Mouse (Mus musculus) liver, adult 2 months (tissue): ENCODE results near the gene Abi3. TPM values are rescaled to one million over a fixed set of nuclear protein-coding genes. Genes with fewer than 3 reads are reported as not detected.
A peak's percentile ranks its signal among the peaks of the same experiment; 100 is the strongest.

Source experiments
- DNase-seq: peaks from one replicate; pipeline ENCODE4 v3.0.0-alpha.2; 2011; ENCODE audit warnings: low read depth, low spot score; ENCODE audit errors: extremely low read depth
- H3K27ac ChIP-seq: fragments of 200-500 bp; replicated peaks from 2 replicates; pipeline ENCODE4 v1.5.1; 2012; ENCODE audit warnings: low read depth, mild to moderate bottlenecking, control low read depth, inconsistent platforms, low read length; ENCODE audit not compliant: insufficient read depth
- H3K27me3 ChIP-seq: fragments of 200-500 bp; 2 replicates; pipeline ENCODE4 v1.6.1; 2012; ENCODE audit warnings: mild to moderate bottlenecking, moderate library complexity, low read length, inconsistent platforms; ENCODE audit not compliant: control insufficient read depth, insufficient read depth
- H3K36me3 ChIP-seq: fragments of 200-500 bp; 2 replicates; pipeline ENCODE4 v1.6.1; 2012; ENCODE audit warnings: low read length, inconsistent platforms; ENCODE audit not compliant: control insufficient read depth, insufficient read depth
- H3K4me1 ChIP-seq: fragments of 200-500 bp; 2 replicates; pipeline ENCODE4 v1.6.1; 2011; ENCODE audit warnings: low read length; ENCODE audit not compliant: control insufficient read depth, insufficient read depth
- H3K4me3 ChIP-seq: fragments of 200-500 bp; 2 replicates; pipeline ENCODE4 v1.5.1; 2011; ENCODE audit warnings: low read depth, mild to moderate bottlenecking, control low read depth, low read length, moderate library complexity; ENCODE audit not compliant: insufficient read depth
- H3K79me2 ChIP-seq: fragments of 200-500 bp; 2 replicates; pipeline ENCODE4 v1.6.1; 2012; ENCODE audit warnings: inconsistent platforms, mild to moderate bottlenecking, low read length, moderate library complexity; ENCODE audit not compliant: control insufficient read depth, insufficient read depth
- H3K9ac ChIP-seq: fragments of 200-500 bp; 2 replicates; pipeline ENCODE4 v1.6.1; 2012; ENCODE audit warnings: low read depth, mild to moderate bottlenecking, control low read depth, inconsistent platforms, low read length
- CTCF ChIP-seq: fragments of 200-500 bp; IDR thresholded peaks from 2 replicates; pipeline ENCODE4 v1.5.1; 2011; ENCODE audit warnings: low read depth, low read length, control low read depth
- POLR2A ChIP-seq: fragments of 200-500 bp; IDR thresholded peaks from 2 replicates; pipeline ENCODE4 v1.6.1; 2011; ENCODE audit warnings: low read length, control low read depth; ENCODE audit not compliant: insufficient read depth; ENCODE audit errors: extremely low read depth
- WGBS: fragments of 180-500 bp; shearing (Covaris S2); methylation state at CpG from one replicate; pipeline ENCODE4 v1.1.7; 2018; 5-methylcytosine and 5-hydroxymethylcytosine counted together
- polyA plus RNA-seq: library from polyadenylated mRNA; depleted of rRNA; stranded (reverse); fragments of >200 nt; gene quantifications from 2 replicates; pipeline ENCODE4 v1.2.3, GENCODE M21; 2012
- total RNA-seq: library from RNA; depleted of rRNA; stranded (reverse); fragments of >200 nt; gene quantifications from 2 replicates; pipeline ENCODE4 v1.2.3, GENCODE M21; 2014

Gene Abi3
- total and polyA plus RNA-seq, 2 experiments, result 1.1 to 11.7 TPM

- peaks cover 20% of the 10 kb centered on the region for H3K4me1 ChIP-seq
- peak; percentile 96 for DNase-seq
- H3K79me2 ChIP-seq, result no peaks in the 10 kb centered on the region
Measured at GRCm38 (mm10) chr11:95821511-95821910, 20.8 kb downstream of the Abi3 start.

GRCm38 (mm10) chr11:95819138-95819537, 23.1 kb downstream of the Abi3 start:
- no peak overlapping the region for H3K9ac ChIP-seq
- H3K27me3 ChIP-seq, result no peaks in the 10 kb centered on the region
- peaks cover 21% of the 10 kb centered on the region for H3K4me1 ChIP-seq
- no peaks in the 10 kb centered on the region for H3K79me2 ChIP-seq
- WGBS, result 92% methylated on average over 8 of the region's 8 CpGs
- TF ChIP-seq POLR2A (no peak), CTCF (no peak)
- no peak overlapping the region for H3K4me3 ChIP-seq
- peak; percentile 26 for DNase-seq
- H3K27ac ChIP-seq, result no peak overlapping the region
- H3K36me3 ChIP-seq, result no peaks in the 10 kb centered on the region

More at GRCm38 (mm10) chr11:95821511-95821910, 20.8 kb downstream of the Abi3 start:
- WGBS, result 18% methylated on average over 3 of the region's 3 CpGs
- no peak for TF ChIP-seq CTCF
- TF ChIP-seq POLR2A, result no peak
- Histone ChIP-seq H3K36me3 (no peaks in the 10 kb centered on the region), H3K4me3 (no peak overlapping the region), H3K9ac (no peak overlapping the region), H3K27me3 (no peaks in the 10 kb centered on the region), H3K27ac (no peak overlapping the region)

GRCm38 (mm10) chr11:95815412-95815811, 26.9 kb downstream of the Abi3 start:
- 44% methylated on average over 9 of the region's 9 CpGs for WGBS
- DNase-seq, result peak; percentile 81
- Histone ChIP-seq H3K4me1 (peaks cover 4% of the 10 kb centered on the region; the same call in 1 of the 2 replicates), H3K27ac (no peak overlapping the region), H3K36me3 (no peaks in the 10 kb centered on the region), H3K27me3 (no peaks in the 10 kb centered on the region), H3K9ac (no peak overlapping the region), H3K4me3 (no peak overlapping the region), H3K79me2 (no peaks in the 10 kb centered on the region)
- TF ChIP-seq CTCF (no peak), POLR2A (no peak)

- no peak for TF ChIP-seq POLR2A
- no peak for TF ChIP-seq CTCF
- H3K4me1 ChIP-seq, result peaks cover 4% of the 10 kb centered on the region; the same call in 1 of the 2 replicates
- DNase-seq, result no peak
- no peaks in the 10 kb centered on the region for H3K36me3 ChIP-seq
- H3K9ac ChIP-seq, result no peak overlapping the region
- H3K4me3 ChIP-seq, result no peak overlapping the region
- H3K79me2 ChIP-seq, result no peaks in the 10 kb centered on the region
- no peak overlapping the region for H3K27ac ChIP-seq
- H3K27me3 ChIP-seq, result no peaks in the 10 kb centered on the region
- 77% methylated on average over 5 of the region's 5 CpGs for WGBS
Measured at GRCm38 (mm10) chr11:95814857-95815256, 27.4 kb downstream of the Abi3 start.

- Histone ChIP-seq H3K9ac (no peak overlapping the region), H3K79me2 (no peaks in the 10 kb centered on the region), H3K4me1 (peaks cover 4% of the 10 kb centered on the region; the same call in 1 of the 2 replicates), H3K4me3 (no peak overlapping the region), H3K27ac (no peak overlapping the region), H3K27me3 (no peaks in the 10 kb centered on the region), H3K36me3 (no peaks in the 10 kb centered on the region)
- TF ChIP-seq POLR2A (no peak), CTCF (no peak)
- 98% methylated on average over 2 of the region's 2 CpGs for WGBS
- no peak for DNase-seq
Measured at GRCm38 (mm10) chr11:95814101-95814500, 28.2 kb downstream of the Abi3 start.

GRCm38 (mm10) chr11:95812224-95812623, 30.1 kb downstream of the Abi3 start:
- peaks cover 4% of the 10 kb centered on the region; the same call in 1 of the 2 replicates for H3K4me1 ChIP-seq
- no peak overlapping the region for H3K9ac ChIP-seq
- no peaks in the 10 kb centered on the region for H3K79me2 ChIP-seq
- H3K36me3 ChIP-seq, result no peaks in the 10 kb centered on the region
- H3K4me3 ChIP-seq, result no peak overlapping the region
- DNase-seq, result no peak
- no peak overlapping the region for H3K27ac ChIP-seq
- TF ChIP-seq POLR2A, result no peak
- TF ChIP-seq CTCF, result no peak
- H3K27me3 ChIP-seq, result no peaks in the 10 kb centered on the region
- 89% methylated on average over 4 of the region's 4 CpGs for WGBS
